Mouse (Mus musculus) CD4-positive helper T cell, adult 2 months (primary cell): ENCODE measurements around the gene Rab37.

ENCODE experiments used
- DNase-seq: peaks from one replicate; pipeline ENCODE4 v3.0.0-alpha.2; 2012; ENCODE audit warnings: low read depth, missing footprints, low spot score

Rab37 gene

DNA sequence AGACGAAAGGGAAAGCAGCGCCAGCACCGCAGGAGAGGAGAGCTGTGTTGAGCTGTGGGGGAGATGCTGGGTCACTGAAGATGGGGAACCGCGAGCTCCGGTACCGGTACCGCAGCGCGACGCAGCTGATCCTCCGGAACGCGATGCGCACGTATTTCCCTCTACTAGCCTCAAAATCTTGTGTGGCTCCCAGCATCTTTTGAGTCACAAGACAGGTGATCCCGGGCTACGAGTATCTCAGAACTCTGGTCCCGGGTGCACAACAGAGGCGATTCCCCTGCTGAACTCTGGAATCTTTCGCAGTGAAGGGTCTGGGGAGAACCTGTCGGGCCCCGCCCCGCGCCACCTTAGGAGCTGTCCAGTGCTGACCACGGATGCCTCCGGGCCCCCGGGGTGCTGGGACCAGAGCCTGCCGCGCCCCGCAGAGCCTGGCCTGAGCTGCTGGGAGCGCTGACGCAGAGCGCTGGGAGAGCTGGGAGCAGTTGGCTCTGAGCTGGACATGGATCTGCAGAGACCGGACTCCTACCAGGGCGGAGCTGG is at the start of gene Rab37:
TSS of gene Rab37 (plus strand) at position 70 of the 540 bp plus-strand sequence.
- peak; percentile 15 for DNase-seq

DNA sequence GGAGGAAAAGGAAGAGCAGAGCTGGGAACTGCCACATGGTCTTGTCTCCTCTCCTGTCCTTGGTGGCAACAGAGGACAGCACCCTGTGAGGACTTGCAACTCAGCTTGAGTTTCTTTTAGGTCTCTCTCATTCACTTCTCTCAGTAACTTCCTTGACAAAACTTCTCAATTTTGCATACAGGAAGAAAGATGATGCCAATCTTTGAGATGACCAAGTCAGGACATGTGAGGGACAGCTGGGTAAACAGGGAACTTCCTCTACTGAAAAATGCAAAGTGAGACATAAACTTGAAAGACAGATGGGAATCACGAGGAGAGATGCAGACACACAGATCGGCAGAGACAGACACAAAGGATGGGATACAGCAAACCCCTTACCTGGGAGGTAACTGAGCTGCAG is 43.0 kb upstream of the Rab37 start, which contains the start of gene Cd300ld3:
TSS of gene Cd300ld3 (minus strand) at position 151 of the 400 bp plus-strand sequence.
- no peak for DNase-seq

DNA sequence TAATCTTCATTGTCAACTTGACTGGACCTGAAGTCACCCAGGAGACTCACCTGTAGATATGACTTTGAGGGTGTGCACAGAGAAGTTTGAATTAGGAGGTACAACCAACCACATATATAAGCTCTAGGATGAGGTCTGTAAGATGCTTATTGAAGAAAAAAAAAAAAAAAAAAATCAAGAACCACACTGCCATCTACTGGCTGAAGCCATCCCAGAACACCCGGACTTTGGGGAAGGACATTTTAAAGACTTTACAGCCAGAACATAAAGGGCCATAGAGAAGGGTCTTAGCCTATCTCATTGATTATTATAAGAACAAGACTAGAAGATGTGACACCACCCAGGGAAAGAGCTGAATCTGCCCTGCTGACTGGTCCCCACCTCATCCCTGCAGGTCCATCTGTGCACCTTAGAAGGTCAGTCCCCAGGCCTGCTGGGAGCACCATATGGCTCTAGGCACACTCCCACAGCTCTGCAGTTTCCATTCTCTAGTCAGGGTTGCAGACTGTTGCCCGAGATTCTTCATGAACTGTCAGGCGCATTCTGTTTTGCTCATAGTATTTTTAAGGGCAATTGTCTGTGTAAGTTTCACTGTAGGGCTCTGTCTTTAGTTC is 41.8 kb upstream of the Rab37 start:
- no peak for DNase-seq

DNA sequence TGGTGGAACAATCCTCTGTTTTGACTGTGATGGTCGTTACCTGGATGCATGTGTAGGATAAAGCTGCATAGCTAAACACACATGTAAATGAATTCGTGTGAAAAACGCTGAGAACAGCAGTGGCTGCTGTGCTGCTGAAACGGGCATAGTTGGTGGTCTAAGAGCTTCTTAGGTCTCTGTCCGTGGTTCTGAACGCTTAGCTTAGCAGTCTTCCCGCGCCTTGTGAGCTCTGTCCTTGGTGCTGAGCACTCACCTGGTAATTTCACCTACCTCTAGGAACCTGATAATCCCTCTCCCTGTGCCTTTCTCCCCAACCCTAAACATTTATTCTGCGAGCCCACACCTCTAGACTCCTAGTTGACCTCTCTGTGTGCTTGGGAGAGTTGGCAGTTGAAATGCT is 39.0 kb upstream of the Rab37 start:
- no peak for DNase-seq

DNA sequence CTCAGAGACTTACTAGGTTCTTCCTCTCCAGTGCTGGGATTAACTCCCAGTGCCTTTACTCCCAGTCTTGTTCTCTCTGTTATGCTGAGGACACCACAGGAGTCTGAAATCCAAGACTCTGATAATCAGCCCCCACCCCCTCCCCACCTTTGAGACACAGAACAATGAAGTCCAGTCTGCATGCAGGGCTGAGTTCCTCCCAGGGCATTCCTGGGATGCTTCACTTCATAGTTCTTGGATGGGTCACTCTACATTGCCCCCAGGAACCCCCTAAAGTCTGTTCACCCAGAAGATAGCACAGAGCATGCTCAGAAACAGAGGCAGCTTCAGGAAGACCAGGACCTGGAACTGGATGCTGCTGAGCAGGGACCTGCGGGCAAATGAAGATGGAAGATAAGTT is 38.2 kb upstream of the Rab37 start:
- no peak for DNase-seq

DNA sequence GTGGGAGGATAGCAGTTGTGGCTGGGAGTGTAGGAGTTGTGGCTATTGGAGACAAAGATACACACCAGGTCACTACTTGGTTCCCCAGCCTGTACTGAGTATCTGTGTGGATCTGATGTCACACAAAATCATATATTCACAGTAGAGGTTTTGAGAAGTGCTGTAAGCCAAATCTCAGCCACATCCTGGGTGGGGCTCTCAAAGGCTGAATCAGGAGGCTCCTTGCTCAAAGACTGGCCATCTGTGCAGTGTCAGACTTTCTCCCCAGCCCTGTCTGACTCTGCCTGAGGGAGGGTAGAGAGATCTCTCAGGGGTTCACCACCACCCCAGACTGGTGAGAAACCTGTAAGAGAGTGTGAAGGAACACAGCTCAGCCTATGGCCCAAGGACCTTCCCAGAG is 36.7 kb upstream of the Rab37 start:
- DNase-seq = no peak

DNA sequence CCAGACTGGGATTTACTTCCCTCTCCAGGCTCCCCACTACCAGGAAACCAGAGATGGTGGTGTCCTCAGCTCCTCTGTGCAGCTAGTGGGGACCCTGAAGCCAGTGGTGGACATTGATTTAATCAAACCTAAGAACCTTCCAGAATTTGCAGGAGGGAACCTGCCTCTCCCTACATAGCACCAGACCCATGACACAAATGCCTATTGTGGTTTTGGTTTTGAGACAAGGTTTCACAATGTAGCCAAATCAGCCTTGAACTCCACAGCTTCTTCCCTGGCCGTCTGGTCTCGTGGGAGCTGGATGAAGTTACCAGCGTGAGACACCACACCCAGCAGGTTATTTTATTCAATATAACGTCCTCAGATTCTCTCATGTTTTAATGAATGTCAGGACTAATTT is 32.5 kb upstream of the Rab37 start:
- DNase-seq = no peak

DNA sequence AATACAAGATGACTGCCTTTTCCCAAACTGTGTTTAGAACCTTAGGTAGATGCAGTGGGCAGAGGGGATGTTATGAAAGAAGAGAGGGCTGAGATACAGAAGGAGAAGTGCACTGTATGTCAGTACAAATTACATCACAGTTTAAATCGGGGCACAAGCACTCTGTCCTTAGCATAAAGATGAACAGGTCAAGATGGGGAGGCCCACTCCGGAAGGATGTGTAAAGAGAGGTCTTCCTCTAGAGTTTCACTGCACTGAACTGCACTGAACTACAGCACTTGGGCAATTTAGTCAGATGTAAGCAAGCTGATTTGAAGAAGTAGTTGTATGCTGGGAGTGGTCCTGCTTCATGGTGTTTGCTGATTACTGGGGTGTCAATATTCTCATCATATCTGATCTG is 31.4 kb upstream of the Rab37 start:
- no peak for DNase-seq

DNA sequence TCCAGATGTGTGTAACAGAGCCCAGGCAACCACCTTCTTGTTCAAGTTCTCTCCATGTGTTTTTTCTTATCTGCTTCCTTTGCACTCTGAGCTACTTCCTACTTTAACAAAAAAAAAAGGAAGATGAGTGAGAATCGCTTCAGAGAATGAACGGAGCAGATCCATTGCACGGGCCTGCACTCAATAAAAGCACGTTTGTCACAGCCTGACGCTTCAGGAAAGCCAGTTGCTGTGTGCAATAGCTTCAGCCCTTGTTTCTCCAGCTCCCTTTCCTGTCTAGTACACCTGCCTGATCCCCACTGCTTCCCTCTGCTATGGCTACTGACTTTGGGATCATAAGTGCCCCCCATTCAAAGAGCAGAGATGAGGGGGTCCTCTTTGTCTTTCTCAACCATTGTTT is 29.2 kb upstream of the Rab37 start, which contains the start of gene Cd300e:
TSS of gene Cd300e (minus strand) at position 101 of the 400 bp plus-strand sequence.
- DNase-seq = no peak

DNA sequence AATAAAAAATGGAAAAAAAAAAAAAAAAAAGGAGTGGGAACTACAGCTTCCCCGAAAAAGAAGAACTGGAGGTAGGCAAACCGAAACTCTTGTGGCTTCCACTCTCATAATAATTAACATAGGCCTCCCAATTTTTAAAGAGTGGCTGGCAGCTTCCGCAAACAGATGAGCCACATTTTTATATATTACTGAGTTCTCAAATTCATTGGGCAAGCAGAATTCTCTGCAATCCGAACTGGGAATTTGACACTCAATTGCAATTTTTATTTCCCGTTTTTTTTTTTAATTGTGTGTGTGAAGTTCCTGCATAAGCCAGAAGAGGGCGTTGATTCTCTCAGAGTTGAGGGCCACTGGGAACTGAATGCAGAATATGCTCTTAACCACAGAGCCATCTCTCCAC is 24.5 kb upstream of the Rab37 start:
- DNase-seq = no peak

DNA sequence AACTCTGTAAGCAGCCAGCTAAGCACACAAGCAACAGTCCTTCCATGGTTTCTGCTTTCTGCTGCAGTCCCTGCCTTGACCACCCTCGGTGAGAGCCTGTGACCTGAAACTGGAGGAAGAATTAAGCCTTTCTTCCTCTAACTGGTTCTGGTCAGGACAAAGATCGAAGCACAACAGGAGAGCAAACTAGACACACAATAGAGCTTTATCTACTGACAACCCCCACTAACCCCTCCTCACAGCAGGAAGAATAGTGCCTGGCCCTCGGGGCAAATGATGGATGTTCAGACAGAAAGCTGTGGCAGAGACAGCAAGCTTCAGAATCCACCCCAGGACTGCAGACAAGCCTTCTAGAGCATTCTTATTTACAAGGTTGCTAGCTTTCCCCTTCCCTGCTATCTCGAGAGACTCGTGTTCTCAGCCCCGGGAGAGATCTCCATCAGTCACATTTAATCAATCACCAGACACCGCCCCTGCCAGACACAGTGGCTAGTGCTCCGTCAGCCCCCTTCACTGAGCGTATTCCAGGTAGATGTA is 20.1 kb upstream of the Rab37 start:
- DNase-seq = no peak

DNA sequence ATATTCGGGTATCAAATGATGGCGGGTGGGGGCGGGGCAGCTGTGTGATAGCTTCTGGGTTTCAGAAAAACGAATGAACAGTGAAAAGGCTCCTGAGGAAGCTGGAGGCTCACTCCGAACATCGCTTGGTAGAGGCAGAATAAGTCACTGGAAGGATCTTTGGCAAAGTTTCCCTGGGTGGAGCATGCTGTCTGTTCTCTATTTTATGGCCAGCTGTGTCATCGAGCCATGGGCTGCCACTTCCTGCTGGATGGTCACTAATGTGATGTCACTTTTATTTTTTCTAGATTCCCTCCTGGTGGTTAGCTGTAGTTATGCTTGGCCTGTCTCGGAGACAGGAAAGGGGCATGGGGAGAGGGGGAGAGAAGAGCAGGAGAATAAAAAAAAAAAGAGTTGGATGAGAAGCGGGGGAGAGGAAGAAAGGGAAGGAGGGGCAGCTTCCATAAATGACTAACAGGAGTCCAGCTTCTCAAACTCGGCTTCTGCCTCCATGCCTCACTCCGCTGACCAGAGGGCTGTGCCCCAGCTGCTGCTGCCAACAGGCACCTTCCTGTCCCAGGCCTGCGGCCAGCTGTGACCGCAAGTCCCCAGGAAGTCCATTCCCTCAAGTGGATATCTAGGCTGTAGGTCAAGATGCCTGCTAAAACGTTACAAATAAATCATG is 19.5 kb upstream of the Rab37 start:
- no peak for DNase-seq

DNA sequence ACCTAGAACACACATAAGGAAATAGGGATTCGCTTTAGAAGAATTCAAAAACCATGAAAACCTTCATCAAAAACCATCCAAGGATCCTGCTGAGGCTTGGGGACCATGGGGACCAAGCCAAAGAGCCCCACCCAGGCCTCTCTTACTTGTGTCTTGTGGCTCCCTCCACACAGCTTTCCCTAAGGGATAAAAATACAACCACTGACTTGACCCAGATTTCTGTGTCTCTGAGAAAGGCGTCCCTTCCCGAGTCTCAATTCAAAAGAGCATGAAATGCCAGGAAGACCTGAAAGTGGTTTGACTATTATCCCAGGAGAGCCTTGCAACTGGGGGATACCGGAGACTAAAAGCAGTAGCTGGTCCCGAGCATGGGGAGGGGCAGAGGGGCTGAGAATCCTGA is 18.2 kb upstream of the Rab37 start:
- no peak for DNase-seq

DNA sequence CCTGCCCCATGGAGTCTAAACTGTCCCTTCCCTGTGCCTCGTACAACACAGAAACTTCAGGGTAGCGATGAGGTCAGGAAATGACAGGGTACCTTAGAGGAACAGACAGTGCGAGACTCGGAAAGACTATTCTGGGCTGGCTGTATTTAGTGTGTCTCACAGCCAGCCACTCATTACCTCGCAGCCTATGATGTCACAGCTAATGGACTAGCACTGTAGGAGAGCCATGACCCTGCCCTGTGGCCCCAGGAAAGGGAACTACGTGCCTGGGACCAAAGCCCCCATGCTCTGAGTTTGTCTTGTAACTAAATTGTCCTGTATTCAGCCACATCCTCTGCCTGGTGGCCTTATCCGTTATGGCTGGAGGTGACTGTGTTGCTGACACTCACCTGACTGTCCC is 15.8 kb upstream of the Rab37 start:
- no peak for DNase-seq

DNA sequence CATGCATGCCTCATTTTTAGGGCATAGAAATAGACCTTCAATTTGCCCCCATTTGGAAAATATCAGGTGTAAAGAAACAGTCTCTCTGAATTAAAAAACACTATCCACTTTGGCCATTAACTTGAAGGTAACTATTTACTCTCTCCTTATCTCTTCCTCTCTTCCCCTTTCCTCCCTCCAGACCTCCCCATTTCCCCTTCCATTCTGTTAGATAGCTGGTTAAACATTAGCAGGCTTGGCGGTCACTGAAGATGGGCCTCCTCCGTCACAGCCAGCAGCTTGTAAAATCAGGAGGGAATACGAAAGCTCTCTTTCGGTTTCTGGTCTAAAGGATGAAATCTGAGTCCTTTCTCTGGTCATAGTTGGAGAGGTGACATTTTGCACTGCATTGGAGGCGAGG is 15.4 kb upstream of the Rab37 start:
- DNase-seq = no peak

DNA sequence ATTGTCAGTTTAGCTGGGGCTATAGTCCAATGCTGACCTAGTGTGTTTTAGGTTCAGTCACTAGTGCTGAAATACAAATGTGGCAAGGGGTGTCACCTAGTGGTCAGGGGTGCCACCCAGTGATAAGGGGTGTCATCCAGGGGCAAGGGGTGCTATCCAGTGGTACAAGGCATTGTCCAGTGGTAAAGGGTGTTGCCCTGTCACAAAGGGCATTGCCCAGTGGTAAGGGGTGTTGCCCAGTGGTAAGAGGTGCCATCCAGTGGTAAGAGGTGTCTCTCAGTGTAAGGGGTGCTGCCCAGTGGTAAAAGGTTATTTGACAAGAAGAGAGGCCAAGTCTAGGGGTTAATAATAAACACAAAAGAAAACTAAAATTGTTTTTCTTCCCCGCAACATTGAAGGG is 13.8 kb upstream of the Rab37 start:
- DNase-seq = no peak

DNA sequence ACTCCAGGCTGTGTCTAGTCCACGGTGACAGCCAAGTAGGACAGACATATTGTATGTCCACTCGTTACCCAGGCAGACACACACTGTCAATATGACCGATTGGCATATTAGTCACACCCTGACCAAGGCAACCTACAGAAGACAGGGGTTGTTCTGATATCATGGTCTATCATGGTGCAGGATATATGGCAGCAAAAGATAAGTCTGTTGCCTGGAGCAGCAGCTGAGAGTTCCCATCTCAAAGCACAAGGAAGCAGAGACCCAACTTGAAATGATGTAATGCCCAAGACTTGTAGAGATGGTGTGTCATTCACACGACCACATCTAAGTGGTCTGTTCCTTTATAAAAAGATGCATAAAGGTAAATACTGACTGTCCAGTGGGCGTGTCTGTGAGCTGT is 12.6 kb upstream of the Rab37 start:
- no peak for DNase-seq

DNA sequence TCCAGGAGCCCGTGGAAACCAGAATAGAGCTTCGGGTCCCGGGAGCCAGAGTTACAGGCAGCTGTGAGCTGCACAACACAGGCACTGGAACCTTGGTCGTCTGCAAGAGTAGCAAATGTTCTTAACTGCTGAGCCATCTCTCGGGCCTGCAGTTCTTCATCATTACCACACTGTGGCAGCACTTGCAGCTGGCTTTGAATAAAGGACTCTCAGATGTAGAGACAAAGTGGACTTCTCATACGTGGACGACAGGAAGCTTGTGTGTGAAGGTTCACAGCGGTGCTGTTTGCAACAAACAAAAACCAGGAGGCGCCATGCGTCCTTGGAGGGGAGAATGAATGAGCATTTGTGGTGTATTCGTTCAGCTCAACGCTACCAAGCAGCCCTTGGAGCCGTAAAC is 10.3 kb upstream of the Rab37 start:
- peak; percentile 67 for DNase-seq

DNA sequence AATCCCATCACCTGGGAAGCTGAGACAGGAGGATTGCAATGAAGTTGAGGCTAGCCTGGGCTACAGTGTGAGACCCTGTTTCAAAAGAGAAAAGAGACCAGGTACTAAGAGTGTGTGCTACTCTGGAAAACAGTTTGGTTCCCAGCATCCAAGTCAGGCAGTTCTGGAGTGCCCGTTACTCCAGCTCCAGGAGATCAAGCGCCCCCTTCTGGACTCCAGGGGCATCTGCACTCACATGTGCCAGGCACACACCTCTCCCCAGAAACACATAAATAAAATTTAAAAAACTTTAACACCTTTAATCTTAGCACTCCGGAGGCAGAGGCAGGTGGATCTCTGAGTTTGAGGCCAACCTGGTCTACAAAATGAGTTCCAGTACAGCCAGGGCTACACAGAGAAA is 9.9 kb upstream of the Rab37 start:
- DNase-seq = no peak

DNA sequence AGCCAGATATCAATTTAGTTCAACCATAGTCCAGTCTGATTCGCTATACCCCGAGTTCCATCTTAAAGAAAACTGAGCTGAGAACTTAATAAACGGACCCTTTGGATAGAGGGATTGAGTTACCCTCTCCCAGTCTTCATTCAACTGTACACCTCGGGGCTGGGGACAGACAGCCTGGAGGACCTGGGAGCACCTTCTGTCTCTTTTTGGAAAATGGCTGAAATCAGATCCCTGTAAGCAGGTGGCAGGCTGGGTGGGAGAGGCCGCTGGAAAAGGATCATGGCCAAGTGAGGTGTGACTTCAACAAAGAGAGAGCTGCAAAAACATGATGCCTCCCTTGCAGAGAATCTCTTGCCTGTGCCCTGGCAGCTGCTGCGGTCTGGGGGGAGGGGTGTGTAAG is 9.0 kb upstream of the Rab37 start:
- DNase-seq = no peak

DNA sequence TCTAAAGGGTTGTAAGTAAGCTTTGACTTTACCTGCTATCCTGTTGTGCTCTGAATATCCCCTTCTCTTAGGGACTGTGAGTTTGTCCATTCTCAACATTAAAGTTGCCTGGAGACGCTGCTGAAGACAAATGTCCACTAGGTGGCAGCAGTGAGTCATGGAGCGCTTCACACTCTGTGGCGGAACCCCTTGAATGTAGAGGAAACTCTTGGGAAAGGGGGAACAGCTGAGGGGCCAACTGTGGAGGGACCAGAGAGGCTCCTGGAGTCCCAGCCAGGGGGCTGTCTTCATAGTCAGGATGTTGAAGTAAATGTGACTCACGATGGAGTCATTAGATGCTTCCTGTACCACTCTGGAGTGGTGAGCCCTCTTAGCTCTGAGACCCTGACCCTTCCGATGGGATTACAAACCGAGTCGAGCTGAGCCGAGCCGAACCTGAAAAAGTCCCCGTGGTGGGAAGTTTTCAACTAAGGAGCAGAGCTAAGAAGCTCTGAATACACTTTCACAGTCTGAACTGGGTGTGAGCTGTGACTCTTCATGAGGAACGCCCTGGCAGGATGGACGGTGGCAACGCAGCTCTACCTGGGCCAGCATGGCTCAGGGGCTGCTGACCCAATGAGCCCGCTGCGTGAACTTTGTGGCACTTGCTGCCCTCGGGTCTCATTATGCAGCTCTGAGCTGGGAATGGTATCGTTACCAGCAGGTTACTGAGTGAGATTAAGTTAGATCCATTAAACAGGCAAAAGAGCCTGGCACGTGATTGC is 7.7 kb upstream of the Rab37 start:
- peak; percentile 71 for DNase-seq

DNA sequence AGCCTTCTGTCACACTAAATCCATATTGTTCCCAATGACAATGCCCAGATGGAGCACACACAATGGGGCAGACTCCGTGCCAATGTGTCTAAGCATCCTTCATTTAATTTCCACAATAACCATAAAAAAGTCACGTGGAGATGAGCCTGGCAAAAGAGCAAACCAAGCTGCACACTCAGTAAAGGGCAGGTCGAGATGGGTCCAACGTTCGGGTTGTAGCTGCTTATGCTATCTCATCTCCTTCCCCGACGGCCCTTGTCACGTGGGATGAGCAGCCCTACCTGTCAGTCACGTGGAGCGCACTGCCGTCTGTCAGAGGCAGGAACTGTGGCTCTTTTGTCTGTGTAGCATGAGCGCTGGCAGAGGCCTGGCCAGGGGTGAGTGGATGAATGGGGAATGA is 6.6 kb upstream of the Rab37 start:
- DNase-seq = no peak
